Mouse (Mus musculus) stomach, postnatal 0 days (tissue): ENCODE measurements at regions not wholly inside any gene's neighbourhood (a gene's known extent, or its start where the extent isn't known, plus 50 kb on each side); places are given as distances from the start of the nearest gene placed in this dataset.

Experiments used
- ATAC-seq: fragments of 200-750 bp; cut with Nextera tagmentation; 2 replicates; pipeline ENCODE4 v1.8.0; 2017; ENCODE audit not compliant: low FRiP score, low TSS enrichment
- DNase-seq: peaks from one replicate; pipeline ENCODE4 v3.0.0-alpha.2; 2016; ENCODE audit warnings: low spot score
- H3K27ac ChIP-seq: fragments of 300-500 bp; sonication (generic); replicated peaks from 2 replicates; pipeline ENCODE4 v1.5.1; 2014; ENCODE audit warnings: mild to moderate bottlenecking, control low read depth
- H3K27me3 ChIP-seq: fragments of 300-500 bp; sonication (generic); 2 replicates; pipeline ENCODE4 v1.6.1; 2014; ENCODE audit warnings: low read length; ENCODE audit not compliant: control insufficient read depth, insufficient read depth
- H3K36me3 ChIP-seq: fragments of 300-500 bp; sonication (generic); 2 replicates; pipeline ENCODE4 v1.6.1; 2014; ENCODE audit warnings: low read length, mixed read lengths; ENCODE audit not compliant: control insufficient read depth, insufficient read depth
- H3K4me1 ChIP-seq: fragments of 300-500 bp; sonication (generic); replicated peaks from 2 replicates; pipeline ENCODE4 v1.6.1; 2014; ENCODE audit warnings: antibody characterized with exemption; ENCODE audit not compliant: control insufficient read depth, insufficient read depth
- H3K4me2 ChIP-seq: fragments of 300-500 bp; sonication (generic); replicated peaks from 2 replicates; pipeline ENCODE4 v1.6.1; 2014; ENCODE audit warnings: low read depth, mild to moderate bottlenecking, control low read depth, moderate library complexity
- H3K4me3 ChIP-seq: fragments of 300-500 bp; sonication (generic); 2 replicates; pipeline ENCODE4 v1.5.1; 2014; ENCODE audit warnings: low read depth, low read length, control low read depth
- H3K9ac ChIP-seq: fragments of 300-500 bp; sonication (generic); 2 replicates; pipeline ENCODE4 v1.6.1; 2014; ENCODE audit warnings: mild to moderate bottlenecking, low read length, control low read depth, mixed read lengths
- H3K9me3 ChIP-seq: fragments of 300-500 bp; sonication (generic); 2 replicates; pipeline ENCODE4 v1.6.1; 2016; ENCODE audit warnings: low read length; ENCODE audit not compliant: control insufficient read depth
- CTCF ChIP-seq: IDR thresholded peaks from 2 replicates; pipeline ENCODE4 v1.5.1; 2016; ENCODE audit warnings: antibody characterized with exemption, low read depth, mild to moderate bottlenecking, moderate library complexity
- EP300 ChIP-seq: optimal IDR thresholded peaks from 2 replicates; pipeline ENCODE3; 2016; ENCODE audit warnings: antibody characterized with exemption
- WGBS: fragments of 180-500 bp; shearing (Covaris S2); extraction: QIAGEN DNeasy Blood & Tissue Kit; methylation state at CpG from one replicate; pipeline ENCODE4 v1.1.7; 2014; 5-methylcytosine and 5-hydroxymethylcytosine counted together

DNA sequence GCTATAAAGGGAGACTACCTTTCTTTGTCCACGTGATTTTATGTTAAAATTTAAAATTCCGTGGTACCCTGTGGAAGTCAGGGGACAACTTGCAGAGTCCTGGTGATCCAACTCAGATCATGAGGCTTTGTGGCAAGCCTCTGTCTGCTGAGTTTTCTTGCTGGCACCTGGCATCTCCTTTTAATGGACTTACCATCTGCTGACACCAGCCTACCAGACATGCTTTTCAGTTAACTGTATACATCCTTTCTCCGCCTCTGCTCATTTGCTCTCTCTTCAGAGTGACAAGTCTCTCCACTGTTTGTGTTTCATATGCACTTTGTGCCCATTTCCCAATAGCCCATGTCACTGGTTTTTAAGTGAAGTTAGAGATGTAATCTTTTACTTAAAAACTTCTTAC, 382.1 kb upstream of the Kcnh8 start:
- no peak for DNase-seq
- no peak for ATAC-seq
- no peaks in the 10 kb centered on the region for H3K9me3 ChIP-seq
- no peak for TF ChIP-seq EP300
- TF ChIP-seq CTCF: no peak
- H3K36me3 ChIP-seq: no peaks in the 10 kb centered on the region
- no peak overlapping the region for H3K4me2 ChIP-seq
- no peaks in the 10 kb centered on the region for H3K27me3 ChIP-seq
- H3K9ac ChIP-seq: no peak overlapping the region
- 89% methylated on average over 3 of the region's 3 CpGs for WGBS
- no peak overlapping the region for H3K27ac ChIP-seq
- H3K4me1 ChIP-seq: no peaks in the 10 kb centered on the region
- H3K4me3 ChIP-seq: no peak overlapping the region

DNA sequence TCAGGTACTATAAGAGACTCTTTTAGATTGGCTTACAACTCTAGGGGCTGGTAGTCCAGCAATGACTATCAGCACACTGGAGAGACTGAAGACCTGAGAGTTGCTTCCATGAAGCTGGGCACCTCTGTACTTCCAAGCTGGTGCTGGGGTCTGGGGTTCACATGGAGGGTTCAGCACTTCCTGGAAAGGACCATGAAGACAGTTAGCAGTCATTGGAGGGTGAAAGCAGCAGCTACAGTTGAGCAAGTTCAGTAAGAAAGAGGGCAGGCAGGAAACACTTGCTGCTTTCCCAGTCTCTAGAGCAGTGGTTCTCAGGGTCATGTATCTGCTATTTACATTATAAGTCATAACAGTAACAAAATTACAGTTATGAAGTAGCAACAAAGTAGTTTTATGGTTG, 384.3 kb upstream of the Satb1 start:
- Histone ChIP-seq H3K27me3 (no peaks in the 10 kb centered on the region), H3K4me3 (no peak overlapping the region), H3K9me3 (no peaks in the 10 kb centered on the region), H3K36me3 (no peaks in the 10 kb centered on the region), H3K4me1 (no peaks in the 10 kb centered on the region), H3K9ac (no peak overlapping the region), H3K27ac (no peak overlapping the region), H3K4me2 (no peak overlapping the region)
- DNase-seq: no peak
- ATAC-seq: no peak
- TF ChIP-seq CTCF: no peak
- TF ChIP-seq EP300: no peak

DNA sequence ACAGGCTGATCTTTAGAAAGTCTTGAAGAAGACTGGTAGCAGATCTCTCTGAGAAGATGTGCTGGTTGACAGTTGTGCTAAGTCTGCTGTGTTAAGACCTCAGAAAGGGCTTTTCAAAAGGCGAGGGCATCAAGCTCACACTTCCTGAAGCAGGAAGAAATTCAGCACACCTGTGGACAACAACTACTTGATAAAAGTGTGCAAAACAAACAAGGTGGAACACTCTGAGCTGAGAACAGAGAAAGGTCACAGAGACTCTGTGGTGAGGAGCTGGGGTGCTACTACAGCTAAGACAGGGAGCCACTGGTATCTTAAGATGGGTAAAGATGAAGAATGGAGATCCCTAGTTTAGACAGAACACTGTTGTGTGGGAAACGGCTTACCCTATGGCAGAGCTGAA, 379.9 kb upstream of the Satb1 start:
- no peaks in the 10 kb centered on the region for H3K9me3 ChIP-seq
- no peak overlapping the region for H3K4me2 ChIP-seq
- H3K27ac ChIP-seq: no peak overlapping the region
- no peaks in the 10 kb centered on the region for H3K27me3 ChIP-seq
- H3K36me3 ChIP-seq: no peaks in the 10 kb centered on the region
- DNase-seq (no peak), ATAC-seq (no peak)
- H3K9ac ChIP-seq: no peak overlapping the region
- WGBS: 81% methylated on average over 2 of the region's 2 CpGs
- H3K4me3 ChIP-seq: no peak overlapping the region
- TF ChIP-seq EP300: no peak
- no peaks in the 10 kb centered on the region for H3K4me1 ChIP-seq

DNA sequence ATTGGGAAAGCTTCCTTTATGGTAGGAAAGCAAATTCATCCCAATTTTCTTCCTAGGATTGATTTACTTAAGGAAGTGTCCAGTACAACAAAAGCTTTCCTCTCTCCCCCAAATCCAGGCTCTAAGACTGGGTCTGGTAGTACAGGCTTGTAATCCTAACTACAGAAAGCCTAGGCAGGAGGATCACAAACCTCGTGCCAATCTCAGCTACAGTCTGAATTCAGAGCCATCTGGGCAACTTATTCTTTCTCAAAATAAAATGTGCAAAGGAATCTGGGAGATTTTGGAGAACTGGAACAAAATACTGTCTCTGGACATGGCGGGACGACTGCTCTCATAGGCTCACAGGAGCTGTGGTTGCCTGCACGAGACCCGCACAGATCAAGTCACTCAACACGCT, 377.4 kb upstream of the Satb1 start:
- Histone ChIP-seq H3K27me3 (no peaks in the 10 kb centered on the region), H3K4me1 (no peaks in the 10 kb centered on the region), H3K9ac (no peak overlapping the region), H3K4me2 (no peak overlapping the region), H3K9me3 (no peaks in the 10 kb centered on the region), H3K27ac (no peak overlapping the region), H3K4me3 (no peak overlapping the region), H3K36me3 (no peaks in the 10 kb centered on the region)
- no peak for DNase-seq
- TF ChIP-seq CTCF: no peak
- no peak for TF ChIP-seq EP300
- WGBS: 85% methylated on average over 6 of the region's 6 CpGs
- ATAC-seq: no peak

DNA sequence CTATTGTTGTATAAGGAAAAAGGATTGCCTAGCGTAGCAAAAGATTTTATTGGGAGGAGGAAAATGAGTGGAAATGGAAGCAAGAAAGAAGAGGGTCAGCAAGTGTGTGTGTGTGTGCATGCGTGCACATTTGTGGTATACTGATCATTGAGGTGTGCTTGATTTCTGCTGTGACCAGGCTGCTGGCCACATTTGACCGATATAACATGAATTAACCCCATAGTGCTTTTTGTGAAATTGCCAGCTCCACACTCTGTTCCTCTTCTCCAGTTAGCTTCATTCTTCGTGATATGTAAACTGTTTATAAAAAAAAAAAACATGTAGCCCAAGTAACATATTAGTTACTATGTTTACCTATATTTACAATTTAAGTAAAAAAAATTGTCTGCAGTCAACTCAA, 364.6 kb upstream of the Satb1 start:
- WGBS: 75% methylated on average over 4 of the region's 4 CpGs
- ATAC-seq (no peak), DNase-seq (no peak)
- H3K4me2 ChIP-seq: no peak overlapping the region
- H3K4me1 ChIP-seq: no peaks in the 10 kb centered on the region
- no peak overlapping the region for H3K4me3 ChIP-seq
- H3K27ac ChIP-seq: no peak overlapping the region
- TF ChIP-seq EP300 (no peak), CTCF (no peak)
- no peak overlapping the region for H3K9ac ChIP-seq
- H3K36me3 ChIP-seq: no peaks in the 10 kb centered on the region
- H3K27me3 ChIP-seq: no peaks in the 10 kb centered on the region
- no peaks in the 10 kb centered on the region for H3K9me3 ChIP-seq

DNA sequence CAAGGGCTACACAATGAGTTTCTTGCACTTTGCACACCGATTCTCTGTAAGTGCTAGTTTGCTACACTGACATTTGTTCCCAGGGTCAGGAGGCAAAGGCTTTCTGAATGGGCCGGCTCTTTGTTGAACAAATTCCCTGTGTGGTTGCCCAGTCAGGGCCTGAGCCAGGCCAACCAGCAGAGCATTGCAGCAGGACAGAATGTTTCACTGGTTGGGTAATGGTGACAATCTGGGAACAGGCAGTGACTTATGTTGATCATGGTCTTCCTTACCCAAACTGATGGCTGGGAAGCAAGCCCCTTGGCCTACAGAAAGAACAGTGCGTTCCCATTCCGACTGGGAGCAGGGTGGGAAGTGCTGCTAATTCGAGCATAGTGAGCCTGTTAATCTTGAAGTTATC, 363.7 kb upstream of the Satb1 start:
- no peaks in the 10 kb centered on the region for H3K9me3 ChIP-seq
- DNase-seq (no peak), ATAC-seq (no peak)
- no peak overlapping the region for H3K9ac ChIP-seq
- H3K36me3 ChIP-seq: no peaks in the 10 kb centered on the region
- H3K27me3 ChIP-seq: no peaks in the 10 kb centered on the region
- H3K4me2 ChIP-seq: no peak overlapping the region
- no peak overlapping the region for H3K4me3 ChIP-seq
- TF ChIP-seq EP300: no peak
- TF ChIP-seq CTCF: no peak
- WGBS: 85% methylated on average over 5 of the region's 5 CpGs
- H3K4me1 ChIP-seq: no peaks in the 10 kb centered on the region
- no peak overlapping the region for H3K27ac ChIP-seq

DNA sequence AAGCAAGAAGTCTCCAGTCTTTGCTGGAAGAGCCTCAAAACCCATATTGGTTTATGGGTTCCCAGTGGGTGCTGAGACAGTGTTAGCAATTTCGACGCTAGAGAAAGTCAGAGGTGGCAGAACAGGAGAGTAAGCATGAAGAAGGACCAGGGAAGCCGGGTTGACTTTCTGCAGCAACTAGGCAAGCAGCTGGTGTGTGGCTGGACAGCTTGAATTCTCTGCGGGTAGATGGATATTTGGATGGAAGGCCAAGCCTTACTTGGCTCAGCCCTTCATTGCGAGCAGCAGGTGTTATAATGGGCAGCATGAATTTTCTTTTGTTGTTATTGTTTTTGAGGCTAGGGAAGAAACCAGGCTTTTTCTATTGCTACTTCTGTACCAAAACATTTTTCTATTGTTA, 362.7 kb upstream of the Satb1 start:
- ATAC-seq: no peak
- TF ChIP-seq CTCF (no peak), EP300 (no peak)
- WGBS: 87% methylated on average over 5 of the region's 5 CpGs
- H3K36me3 ChIP-seq: no peaks in the 10 kb centered on the region
- no peaks in the 10 kb centered on the region for H3K27me3 ChIP-seq
- H3K27ac ChIP-seq: no peak overlapping the region
- H3K9me3 ChIP-seq: no peaks in the 10 kb centered on the region
- H3K4me1 ChIP-seq: no peaks in the 10 kb centered on the region
- no peak overlapping the region for H3K4me2 ChIP-seq
- no peak for DNase-seq
- no peak overlapping the region for H3K9ac ChIP-seq
- H3K4me3 ChIP-seq: no peak overlapping the region
